Mouse (Mus musculus): ENCODE data around the gene Dynlt1b. TPM values are rescaled to one million over a fixed set of nuclear protein-coding genes. Genes with fewer than 3 reads are reported as not detected.

Dynlt1b gene
- polyA plus RNA-seq, 1 experiment from 2014 or later = 897 TPM

Other genes with a start within 250 kb of the Dynlt1b start
- 45.5 and 52.4 TPM in 2 replicates for gene Tmem181a, start 173.3 kb upstream of the Dynlt1b start, polyA plus RNA-seq (2015; fragmentation: Nextera tagmentation; extraction: Ambion mirVana)
- gene Dynlt1a, start 112.6 kb upstream of the Dynlt1b start, polyA plus RNA-seq (2015; fragmentation: Nextera tagmentation; extraction: Ambion mirVana) = 38.2 and 42.6 TPM in 2 replicates
- 45.8 and 62.4 TPM in 2 replicates for gene Dynlt1c, start 171.6 kb downstream of the Dynlt1b start, polyA plus RNA-seq (2015; fragmentation: Nextera tagmentation; extraction: Ambion mirVana)
- gene Dynlt1f, start 225.8 kb downstream of the Dynlt1b start, polyA plus RNA-seq (2015; fragmentation: Nextera tagmentation; extraction: Ambion mirVana) = 201 and 206 TPM in 2 replicates
- gene Sytl3, start 229.0 kb downstream of the Dynlt1b start, polyA plus RNA-seq (2015; fragmentation: Nextera tagmentation; extraction: Ambion mirVana) = 0.22 and 0.30 TPM in 2 replicates